Mouse (Mus musculus) gastrocnemius, postnatal 25 days (tissue): ENCODE results near the gene Preb. TPM values are rescaled to one million over a fixed set of nuclear protein-coding genes. Genes with fewer than 3 reads are reported as not detected.

Experiments
- DNase-seq: peaks from one replicate; pipeline ENCODE4 v3.0.0; 2022
- total RNA-seq, 2 experiments: library from RNA; stranded (reverse); gene quantifications; 1 replicate in 1 of 2; 2 replicates in 1 of 2; pipeline ENCODE4 v1.2.3; 2021

Gene Preb
- total RNA-seq, 2 experiments from 2014 or later: 69.8 to 81.6 TPM

DNA sequence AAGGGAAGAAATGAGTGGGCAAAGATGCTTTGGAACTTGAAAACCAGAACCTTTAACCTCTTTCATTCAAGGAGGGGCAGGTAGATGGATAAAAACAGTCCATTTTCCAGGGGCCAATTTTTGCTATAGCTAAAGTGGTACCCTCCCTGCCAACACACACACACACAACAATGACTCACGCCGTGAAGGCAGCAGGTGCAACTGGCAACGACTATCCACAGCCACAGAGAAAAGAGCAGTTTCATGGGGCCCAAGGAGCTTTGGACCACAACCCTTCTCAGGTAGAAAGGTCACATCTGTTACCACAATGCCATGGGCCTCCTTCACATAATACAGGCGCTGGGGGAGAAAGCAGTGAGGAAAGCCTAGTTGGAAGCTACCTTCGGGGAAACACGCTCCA lies 4.4 kb downstream of the Preb start:
- no peak for DNase-seq

- no peak for DNase-seq
Measured at GRCm38 (mm10) chr5:30954556-30954955, 5.6 kb downstream of the Preb start.

- no peak for DNase-seq
Measured at GRCm38 (mm10) chr5:30954065-30954464, 6.1 kb downstream of the Preb start.

DNA sequence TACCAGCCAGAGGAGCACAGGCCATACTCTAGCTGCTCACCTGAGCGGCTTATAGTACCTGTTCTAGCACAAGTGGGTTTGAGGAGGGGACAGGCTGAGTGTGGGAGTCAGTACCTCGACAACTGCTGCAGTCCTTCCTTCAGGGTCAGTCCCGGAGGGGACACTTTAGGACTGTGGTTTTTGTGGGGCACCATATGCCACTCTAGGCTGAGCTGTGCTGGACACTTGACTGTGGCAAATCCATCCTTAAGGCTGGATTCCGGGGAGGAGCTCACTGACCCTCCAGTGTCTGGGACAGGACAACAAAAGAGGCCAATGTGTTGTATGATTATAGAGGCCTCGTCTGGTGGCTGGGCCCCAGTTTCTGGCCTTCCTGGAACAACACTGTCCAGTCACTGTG lies 7.6 kb downstream of the Preb start:
- no peak for DNase-seq

DNA sequence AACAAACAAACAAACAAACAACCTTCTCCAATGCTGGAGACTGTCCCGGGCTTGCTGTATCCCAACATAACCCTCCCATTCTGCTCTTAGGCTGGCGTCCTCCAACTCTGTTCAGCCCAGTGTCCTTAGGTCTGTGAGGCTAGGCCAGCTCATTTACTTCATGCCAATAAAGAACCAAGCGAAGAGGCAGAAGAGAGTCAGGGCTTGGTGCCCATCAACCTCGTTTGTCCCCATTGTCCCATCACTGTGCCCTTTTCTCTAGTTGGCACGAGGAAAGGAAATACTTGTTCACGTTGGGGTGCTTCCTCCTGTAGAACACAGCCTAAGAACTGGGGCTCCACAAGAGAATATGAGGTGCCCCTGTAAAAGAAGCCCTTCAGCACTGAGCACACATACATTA lies 8.5 kb downstream of the Preb start:
- no peak for DNase-seq

GRCm38 (mm10) chr5:30950922-30951321 lies 9.2 kb downstream of the Preb start:
- no peak for DNase-seq

DNA sequence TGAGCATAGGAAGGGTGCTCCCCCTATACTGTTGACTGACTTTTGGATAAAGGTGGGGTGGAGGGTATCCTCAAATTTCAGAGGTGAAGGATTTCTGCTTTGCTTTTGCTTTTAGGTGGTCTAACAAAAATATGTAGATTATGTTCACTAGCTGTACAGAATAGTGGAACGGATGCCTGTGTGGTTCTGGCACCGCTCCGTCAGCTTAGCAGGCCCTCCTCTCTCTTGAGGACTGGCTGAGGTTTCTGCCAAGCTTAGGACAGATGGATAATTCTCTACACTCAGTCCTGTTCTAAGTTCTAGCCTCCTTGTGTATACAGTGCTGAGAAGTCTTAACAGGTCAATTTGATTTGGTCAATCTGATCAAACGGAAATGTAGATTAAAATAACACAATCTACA lies 9.7 kb downstream of the Preb start:
- DNase-seq: no peak

- DNase-seq: peak; percentile 92
Measured at GRCm38 (mm10) chr5:30949654-30950326, 10.4 kb downstream of the Preb start.

DNA sequence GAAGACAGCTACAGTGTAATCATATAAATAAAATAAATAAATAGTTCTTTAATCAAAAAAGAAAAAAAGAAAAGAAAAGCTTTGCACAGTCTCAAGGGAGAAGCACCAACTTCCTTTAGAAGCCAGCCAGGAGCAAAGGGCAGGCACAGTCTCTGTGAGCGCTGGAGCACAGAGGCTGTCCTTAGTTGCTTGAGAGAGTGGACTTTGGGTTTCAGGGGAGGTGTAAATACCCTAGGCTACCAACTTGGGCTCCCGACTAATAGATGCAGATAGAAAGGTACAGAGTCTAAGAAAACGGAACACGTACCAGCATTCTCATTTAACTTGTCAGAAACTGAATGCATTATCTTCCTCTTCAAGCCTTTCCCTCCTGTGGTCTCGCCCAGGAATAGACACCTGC lies 11.5 kb downstream of the Preb start:
- DNase-seq: no peak

DNA sequence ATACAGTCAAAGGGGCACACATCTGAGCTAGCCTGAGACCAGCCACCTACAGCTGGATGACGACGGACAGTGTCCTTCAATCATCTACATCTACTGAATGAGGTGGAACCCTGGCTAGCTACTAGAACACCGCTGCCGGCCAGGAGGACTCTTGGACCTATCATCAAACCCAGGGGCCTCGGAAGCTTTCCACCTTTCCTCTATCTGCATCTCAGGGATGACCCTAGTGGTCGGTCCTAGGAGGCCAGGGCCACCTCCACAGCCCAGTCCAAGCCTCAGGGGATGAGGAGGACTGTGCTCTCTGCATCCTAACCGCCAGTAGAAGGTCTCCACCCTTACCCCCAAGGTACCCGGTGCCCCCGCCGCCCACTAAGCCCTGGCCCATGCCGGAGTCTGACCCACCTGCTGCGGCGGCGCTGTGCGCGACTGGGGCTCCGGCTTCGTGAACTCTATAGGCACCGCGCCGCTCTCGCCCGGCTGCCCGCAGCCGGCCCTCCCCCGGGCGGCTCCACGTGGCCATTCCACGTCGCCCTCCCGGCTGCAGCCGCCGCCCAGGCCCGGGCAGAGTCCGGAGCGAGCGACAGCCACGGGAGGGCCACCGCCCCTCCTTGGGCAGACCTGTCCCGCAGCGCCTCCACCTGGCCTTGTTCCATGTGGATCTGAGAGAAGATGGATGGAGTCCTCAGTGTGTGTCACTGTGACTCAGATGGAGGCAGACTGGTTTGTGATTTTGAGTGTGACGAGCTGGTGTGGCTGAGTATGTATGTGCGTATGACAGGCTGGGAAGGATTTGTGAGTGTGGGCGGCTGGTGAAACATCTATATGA lies 15.0 kb downstream of the Preb start, which contains the start of gene Cgref1:
Cgref1 (minus strand) TSS at position 636 of the 826 bp plus-strand sequence.
- peak; percentile 61 for DNase-seq

GRCm38 (mm10) chr5:30944344-30944743 lies 15.8 kb downstream of the Preb start:
- DNase-seq: no peak

GRCm38 (mm10) chr5:30943004-30943403 lies 17.2 kb downstream of the Preb start:
- no peak for DNase-seq

GRCm38 (mm10) chr5:30934725-30935461 lies 25.3 kb downstream of the Preb start:
- no peak for DNase-seq

- DNase-seq: no peak
Measured at GRCm38 (mm10) chr5:30933705-30934104, 26.5 kb downstream of the Preb start.

DNA sequence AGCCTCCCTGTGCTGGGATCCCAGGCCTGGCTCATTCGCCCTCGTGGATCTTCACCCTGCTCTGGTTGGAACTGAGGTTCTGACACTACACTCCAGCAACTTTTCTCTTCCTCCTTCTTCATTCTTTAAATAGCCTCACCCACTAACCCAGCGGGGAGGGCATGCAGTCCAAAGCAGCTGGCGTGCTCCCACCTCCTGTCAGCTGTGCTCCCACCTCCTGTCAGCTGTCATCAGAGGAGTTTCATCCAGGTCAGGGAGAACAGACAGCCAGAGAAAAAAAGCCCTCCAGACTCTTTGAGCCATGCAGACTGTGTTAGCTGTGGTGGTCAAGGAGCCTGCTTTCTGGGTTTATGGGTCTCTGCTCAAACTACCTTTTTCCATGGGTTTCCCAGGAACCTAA lies 28.8 kb downstream of the Preb start:
- no peak for DNase-seq

DNA sequence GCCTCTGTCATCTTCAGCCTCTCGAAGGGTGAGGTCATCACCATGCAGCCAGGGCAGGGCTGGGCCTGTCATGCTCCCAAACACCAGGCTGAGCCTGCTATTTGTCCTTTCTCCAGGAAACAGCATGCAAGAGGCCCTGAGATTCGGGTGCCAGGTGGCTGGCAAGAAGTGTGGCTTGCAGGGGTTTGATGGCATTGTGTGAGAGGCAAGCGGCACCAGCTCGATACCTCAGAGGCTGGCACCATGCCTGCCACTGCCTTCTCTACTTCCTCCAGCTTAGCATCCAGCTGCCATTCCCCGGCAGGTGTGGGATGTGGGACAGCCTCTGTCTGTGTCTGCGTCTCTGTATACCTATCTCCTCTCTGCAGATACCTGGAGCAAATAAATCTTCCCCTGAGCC lies 29.3 kb downstream of the Preb start:
- no peak for DNase-seq

DNA sequence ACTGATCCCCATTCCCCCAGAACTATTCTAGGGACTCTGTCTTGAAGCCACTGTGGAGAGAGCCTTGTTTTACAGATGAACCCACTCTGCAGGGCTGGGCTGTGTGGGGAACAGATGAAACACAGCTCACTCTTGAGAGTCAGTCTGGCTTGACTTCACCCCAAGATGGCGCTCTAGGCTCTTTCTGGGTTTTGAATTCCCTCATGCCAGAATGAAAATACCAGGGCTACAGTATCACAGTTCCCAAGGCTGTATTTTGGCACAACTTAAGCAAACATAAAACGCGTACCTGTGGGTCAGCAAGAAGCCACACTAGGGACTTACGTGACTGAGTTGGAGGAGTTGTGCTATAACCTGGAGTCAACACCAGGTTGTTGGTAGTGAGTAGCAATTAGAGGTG lies 30.0 kb downstream of the Preb start:
- peak; percentile 56 for DNase-seq

DNA sequence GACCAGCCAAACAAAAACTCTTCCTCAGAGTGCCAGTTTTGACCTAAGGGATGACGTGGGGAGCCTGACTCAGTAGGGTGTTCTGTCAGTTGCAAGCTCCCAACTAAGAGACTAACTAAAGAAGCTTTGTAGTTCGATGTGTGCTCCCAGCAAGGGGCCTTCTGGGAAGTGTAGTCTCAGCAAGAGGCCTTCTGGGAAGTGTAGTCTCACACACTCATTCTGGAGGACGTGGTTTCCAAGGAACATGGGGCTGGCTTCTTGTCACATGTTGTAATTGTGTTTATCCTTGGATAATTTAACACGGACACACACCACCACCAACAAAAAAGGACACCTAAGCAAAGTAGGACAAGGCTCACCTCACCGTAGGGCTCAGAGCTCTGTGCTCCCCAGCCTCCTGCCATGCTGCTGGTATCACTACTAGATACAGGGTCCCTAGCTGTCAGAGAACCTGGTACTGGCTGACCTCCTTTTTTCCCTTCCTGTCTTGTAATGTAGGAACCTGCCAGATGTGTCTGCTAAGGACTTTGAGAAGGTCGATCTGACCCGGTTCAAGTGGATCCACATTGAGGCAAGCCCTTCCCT lies 32.1 kb downstream of the Preb start:
- no peak for DNase-seq

GRCm38 (mm10) chr5:30926073-30926472 lies 34.1 kb downstream of the Preb start:
- DNase-seq: no peak

GRCm38 (mm10) chr5:30925217-30925616 lies 34.9 kb downstream of the Preb start:
- no peak for DNase-seq

- DNase-seq: no peak
Measured at GRCm38 (mm10) chr5:30924614-30925013, 35.5 kb downstream of the Preb start.

- DNase-seq: no peak
Measured at GRCm38 (mm10) chr5:30923119-30923518, 37.0 kb downstream of the Preb start.
